Mouse (Mus musculus) 3134 (cell line): ENCODE measurements at regions not wholly inside any gene's neighbourhood (a gene's known extent, or its start where the extent isn't known, plus 50 kb on each side); places are given as distances from the start of the nearest gene placed in this dataset.
"Not testable (repeated sequence)": the region's sequence is repeated elsewhere in the genome, so short reads cannot be mapped to it uniquely, and the experiment has no call there.

ENCODE experiments used
- DNase-seq: peaks from one replicate; pipeline ENCODE4 v3.0.0-alpha.2; 2011; ENCODE audit warnings: low spot score; ENCODE audit not compliant: insufficient read length; ENCODE audit errors: extremely low read depth

GRCm38 (mm10) chr13:44476901-44477300 is 252.4 kb upstream of the Jarid2 start:
- no peak for DNase-seq

DNA sequence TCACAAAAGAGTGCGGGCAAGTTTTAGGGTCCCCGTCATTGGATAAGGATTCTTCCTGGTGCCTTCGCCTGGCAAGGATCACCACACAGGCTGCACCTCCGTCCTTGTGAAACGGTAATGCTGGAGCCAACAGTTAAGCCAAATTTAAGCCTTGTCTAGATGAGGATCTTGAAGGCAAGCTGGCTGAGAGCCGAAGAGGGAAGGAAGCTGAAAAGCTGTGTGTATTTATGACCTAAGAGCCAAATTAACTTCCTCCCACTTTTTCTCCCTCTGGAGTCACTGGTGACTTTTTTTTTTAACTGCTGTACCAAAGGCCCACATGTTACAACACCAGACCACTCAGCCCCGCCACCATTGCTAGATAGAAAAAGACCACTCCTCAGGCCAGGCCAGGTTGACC is 249.1 kb upstream of the Jarid2 start:
- no peak for DNase-seq

DNA sequence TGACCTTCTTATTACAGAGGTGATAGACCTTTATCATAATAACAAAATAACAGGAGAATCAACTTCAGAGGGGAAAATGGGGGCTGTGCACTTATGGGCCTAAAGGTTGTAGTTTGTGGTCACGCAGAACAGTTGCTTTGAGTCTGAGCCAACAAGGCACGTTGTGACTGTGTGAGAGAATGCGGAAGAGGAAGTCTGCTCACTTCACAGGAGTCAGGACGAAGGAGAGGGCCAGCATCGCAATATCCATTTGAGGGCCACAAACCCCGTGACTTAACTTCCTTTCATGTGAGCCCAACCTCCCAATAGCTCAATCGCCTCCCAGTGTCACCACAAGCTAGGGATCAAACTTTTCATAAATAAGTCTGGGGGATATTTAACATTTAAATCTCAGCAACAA is 246.6 kb upstream of the Jarid2 start:
- DNase-seq = no peak

DNA sequence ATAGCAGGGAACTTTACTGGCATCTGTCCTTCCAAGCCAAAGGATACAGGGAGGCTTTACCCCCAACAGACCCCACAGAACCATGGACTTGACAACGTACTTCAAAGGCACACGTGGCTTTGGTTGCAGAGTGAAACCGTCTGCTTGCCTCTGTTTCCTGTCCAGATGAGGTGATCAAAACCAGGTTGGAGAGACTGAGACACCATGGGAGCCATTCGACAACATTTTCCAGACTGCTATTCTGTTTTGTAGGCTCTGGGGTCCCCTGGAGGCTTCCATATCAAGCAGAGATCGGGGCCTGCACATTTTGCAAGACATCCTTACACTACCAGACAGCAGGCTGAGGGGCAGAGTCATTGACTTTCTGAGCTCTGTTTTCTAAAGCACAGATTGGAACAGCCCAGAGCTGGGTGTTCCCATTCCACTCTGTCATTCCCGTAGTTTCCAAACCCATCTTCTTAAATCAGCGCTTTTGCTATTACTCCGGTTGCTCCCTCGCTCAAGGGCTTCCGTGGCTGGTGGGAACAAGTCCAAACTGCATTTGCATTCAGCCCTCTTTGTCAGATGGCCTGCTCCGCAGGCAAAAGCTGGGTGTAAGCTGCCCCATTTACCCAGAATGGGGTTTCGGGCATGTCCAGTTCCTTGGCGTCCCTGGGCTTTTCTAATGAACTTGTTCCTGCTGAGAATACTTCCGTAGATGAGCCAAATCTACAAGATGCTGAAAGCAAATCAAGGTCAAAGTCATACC is 244.5 kb upstream of the Jarid2 start:
- DNase-seq = no peak

- DNase-seq = no peak
These were observed 238.3 kb upstream of the Jarid2 start for GRCm38 (mm10) chr13:44490935-44491465.

DNA sequence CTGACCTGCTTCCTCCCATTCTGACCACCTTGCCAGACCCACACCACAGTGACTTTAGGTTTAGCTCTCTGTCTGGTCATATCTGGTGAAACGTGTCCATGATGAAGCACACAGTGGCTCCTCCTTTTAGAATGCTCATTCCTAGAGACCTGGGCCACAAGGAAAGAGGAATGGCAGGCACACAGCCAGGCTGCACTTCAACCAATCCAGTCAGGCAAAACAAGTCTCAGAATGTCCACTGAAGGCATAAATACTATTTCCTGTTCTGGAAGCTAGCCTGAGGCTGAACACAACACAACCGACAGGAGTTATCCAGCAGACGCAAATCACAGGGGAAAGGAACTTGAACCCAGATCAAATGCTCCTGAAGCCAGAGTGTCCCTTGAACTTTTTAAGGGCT is 235.4 kb upstream of the Jarid2 start:
- no peak for DNase-seq

- DNase-seq = no peak
These were observed 233.8 kb upstream of the Jarid2 start for GRCm38 (mm10) chr13:44495450-44495849.

DNA sequence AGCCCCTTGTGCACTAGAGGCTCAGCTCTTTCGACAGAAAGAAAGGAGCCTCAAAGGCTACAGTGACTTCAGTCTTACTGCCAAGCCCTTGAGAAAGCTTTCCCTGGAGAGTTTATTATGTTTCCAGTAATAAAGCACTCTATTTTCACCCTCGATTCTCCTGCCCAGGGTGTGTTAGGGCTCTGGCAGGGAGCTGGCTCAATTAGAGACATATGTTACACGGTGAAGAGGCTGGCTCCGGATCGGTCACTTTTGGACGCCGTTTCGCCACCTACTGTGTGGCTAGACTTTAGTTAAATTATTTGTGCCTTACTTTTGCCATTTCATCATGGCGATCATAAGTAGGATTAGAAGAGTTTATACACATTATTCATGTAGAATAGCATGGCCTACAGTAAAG is 232.7 kb upstream of the Jarid2 start:
- no peak for DNase-seq

GRCm38 (mm10) chr13:44500896-44501295 is 228.4 kb upstream of the Jarid2 start:
- DNase-seq = not testable (repeated sequence)

DNA sequence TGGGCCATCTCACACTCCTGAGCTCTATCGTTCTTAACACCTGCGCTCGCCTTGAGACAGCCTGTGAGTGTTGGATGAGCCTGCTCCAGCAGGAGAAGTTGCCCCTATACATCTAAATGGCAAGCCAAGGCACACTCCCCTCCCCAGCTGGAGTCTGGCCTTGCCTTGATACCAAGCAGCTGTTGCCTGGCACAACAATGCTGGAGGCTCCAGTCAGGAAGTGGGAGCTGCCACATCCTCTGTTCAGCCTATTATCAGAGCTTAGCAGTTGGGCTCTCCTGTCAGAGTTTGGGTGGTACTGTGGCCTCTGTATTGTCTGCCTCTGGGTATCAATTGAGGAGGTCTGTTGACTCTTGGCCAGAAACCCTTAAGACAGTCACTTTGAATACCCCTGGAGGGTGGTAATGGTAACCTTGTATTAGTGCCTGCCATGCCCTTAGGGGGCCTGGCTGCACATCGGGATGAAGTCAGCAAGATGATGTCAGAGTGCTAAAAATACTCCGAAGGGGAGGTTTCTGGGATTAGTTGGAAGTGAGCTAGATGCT is 227.4 kb upstream of the Jarid2 start:
- DNase-seq = no peak

- DNase-seq = no peak
These were observed 226.5 kb upstream of the Jarid2 start for GRCm38 (mm10) chr13:44502612-44503256.

GRCm38 (mm10) chr13:44503257-44503950 is 225.9 kb upstream of the Jarid2 start:
- no peak for DNase-seq

GRCm38 (mm10) chr13:44504455-44504854 is 224.8 kb upstream of the Jarid2 start:
- DNase-seq = no peak

GRCm38 (mm10) chr13:44506975-44507374 is 222.3 kb upstream of the Jarid2 start:
- no peak for DNase-seq

DNA sequence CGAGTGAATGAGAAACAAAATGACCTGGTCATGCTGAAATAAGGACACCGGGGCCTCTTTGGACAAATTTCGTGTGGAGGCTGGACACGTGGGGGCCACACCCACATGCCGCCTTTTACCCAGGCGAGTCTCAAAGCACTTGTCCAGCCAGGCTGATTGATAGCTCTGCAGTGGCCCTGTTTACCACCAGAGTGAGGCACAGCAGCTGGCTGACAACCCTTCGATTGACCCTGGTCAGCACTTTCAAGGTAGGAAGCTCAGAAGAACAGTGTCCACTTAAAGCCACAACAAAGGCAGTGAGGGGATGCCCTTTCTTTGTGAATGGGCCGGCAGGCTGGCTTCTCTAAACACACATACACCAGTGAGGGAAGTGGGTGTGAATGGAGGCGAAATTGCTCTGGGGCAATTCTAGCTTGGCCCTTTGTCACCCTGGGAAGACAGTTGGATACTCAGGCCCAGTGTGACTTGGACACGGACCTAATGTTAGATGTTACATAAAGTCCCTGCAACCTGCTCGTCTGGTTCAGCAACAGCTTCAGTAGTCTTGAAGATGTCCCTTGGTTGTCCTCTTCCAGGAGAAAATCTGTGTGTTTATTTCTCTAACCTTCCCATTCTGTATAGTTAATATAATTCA is 219.6 kb upstream of the Jarid2 start:
- no peak for DNase-seq

DNA sequence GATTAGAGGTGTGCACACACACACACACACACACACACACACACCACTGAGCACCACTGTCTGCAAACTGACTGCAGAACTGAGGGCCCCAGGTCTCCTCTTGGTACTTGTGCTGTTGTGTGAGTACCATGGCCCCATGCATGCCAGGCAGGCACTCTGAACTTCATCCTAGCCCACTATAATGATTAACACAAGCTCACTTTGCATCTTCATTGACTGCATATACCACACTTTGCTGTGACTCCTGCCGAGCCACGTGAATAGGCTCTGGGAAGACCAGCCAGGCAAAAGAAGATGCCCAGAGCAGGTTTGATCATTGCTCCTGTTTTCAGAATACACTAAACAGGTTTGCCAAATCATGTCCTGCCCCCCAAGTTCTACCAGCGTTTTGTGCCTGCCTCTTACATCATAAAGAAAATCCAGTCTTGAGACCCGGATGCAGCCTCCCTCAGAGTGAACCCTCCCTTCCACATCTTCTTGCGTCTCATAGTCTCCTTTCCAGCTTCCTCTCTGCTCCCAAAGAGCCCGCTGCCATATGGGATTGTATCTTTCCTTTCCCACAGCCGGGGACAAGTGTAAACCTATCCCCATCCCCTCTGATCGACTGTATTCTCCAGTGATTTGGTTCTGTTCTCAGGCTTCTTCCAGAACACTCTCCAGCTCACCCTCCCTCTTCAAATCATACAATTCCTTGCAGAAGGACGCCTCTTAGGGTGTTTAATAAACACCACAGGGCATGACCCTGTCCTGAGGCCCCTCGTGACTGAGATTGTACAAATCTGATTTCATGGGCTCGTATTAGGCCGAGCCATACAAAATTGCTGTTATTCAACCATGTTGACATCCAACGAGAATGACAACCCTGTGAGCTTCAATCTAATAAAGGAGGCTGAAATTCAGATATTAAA is 215.6 kb upstream of the Jarid2 start:
- no peak for DNase-seq

DNA sequence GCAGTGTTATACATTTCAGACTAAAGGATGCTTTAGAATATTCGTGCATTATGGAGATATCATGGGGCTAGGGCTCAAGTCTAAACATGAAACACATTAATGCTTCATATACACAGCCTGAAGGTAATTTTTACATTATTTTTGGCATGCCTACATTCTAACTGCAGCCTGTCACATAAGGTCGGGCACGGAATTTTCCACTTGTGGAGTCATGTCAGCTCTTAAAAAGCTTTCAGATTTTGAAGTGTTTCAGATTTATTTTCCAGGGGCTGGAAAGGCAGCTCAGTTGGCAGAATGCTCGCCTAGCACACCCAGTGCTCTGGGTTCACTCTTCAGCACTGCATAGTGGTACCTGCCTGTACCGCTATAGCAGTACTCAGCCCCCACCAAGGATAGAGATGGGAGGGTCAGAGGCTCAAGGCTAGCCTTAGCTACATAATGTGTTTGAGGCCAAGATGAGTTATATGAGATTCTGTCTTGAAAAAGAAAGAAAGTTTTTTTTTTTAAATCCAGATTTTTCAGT is 214.6 kb upstream of the Jarid2 start:
- DNase-seq = no peak

- DNase-seq = no peak
These were observed 212.4 kb upstream of the Jarid2 start for GRCm38 (mm10) chr13:44516863-44517262.

DNA sequence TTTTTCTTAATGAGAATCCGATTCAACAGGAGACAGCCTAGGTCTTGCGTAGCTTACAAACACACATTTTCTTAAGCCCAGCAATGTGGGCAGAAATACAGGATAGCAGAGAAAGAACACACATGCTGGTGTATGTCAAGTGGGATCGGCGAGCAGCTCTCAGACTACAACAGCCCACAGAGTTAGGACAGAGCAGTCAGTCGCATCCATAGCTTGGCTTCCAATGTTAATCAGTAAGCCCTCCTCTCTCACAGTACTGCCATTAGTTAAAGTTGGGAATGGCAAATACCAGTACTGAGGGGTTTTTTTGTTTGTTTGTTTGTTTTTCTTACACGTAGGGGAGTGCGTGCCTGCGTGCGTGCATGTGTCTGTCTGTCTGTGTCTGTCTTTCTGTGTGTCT is 212.0 kb upstream of the Jarid2 start:
- DNase-seq = no peak

DNA sequence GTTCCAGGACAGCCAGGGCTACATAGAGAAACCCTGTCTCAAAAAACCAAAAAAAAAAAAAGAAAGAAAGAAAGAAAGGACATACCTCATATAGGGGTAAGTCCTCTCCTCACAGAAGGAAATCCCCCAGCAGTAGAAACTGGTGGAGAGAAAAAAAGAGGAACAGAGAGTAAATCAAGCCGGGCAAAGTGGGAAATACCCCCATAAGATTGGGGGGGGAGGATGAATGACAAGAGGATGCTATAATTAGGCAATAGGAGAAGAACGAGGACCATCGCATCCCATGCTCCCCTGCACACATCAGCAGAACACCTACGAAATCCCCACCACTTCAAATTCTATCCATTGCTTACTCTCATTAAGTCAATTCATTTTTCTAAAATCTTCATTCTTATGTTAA is 211.1 kb upstream of the Jarid2 start:
- DNase-seq = no peak
